In genomic region chr4:154201511-154201910, GRCm38 (mm10) we compare ENCODE assay signal across 27 mouse cellular contexts. TPM values are rescaled to one million over a fixed set of nuclear protein-coding genes. Genes with fewer than 3 reads are reported as not detected.
DNase-seq lines count a peak whose midpoint lies in the region; ATAC-seq lines count a peak whose summit lies in the region.
"Had no signal": no experiment of that assay in that cellular context is flagged by ENCODE, and none has a peak within 500 bp of the region (broad histone marks: within the 10 kb centered on the region; RNA-seq: fewer than 3 reads in every experiment).

No protein-coding gene starts in this region.

- H3K9me3 ChIP-seq in embryonic facial prominence, embryonic 13.5 days, result no peaks in the 10 kb centered on the region
- H3K9me3 ChIP-seq in embryonic facial prominence, embryonic 10.5 days, result no peaks in the 10 kb centered on the region
- no peaks in the 10 kb centered on the region for H3K9me3 ChIP-seq in hindbrain, embryonic 10.5 days
- H3K9me3 ChIP-seq in hindbrain, embryonic 16.5 days (ENCODE audit: control insufficient read depth, low read length), result no peaks in the 10 kb centered on the region
- H3K9me3 ChIP-seq: embryonic facial prominence, embryonic 12.5 days; forebrain, embryonic 12.5 days had no signal

- ATAC-seq in embryonic facial prominence, embryonic 13.5 days (ENCODE audit: insufficient number of reproducible peaks, insufficient read depth, low FRiP score, low TSS enrichment, low read depth), result no peak
- ATAC-seq in hindbrain, embryonic 16.5 days, result no peak
- ATAC-seq in cerebellum, adult (ENCODE audit: insufficient number of reproducible peaks, low FRiP score, low TSS enrichment), result no peak
- ATAC-seq: activated CD4-positive, CD25-positive, alpha-beta regulatory T cell, adult 4 months; CD4-positive, CD25-positive, alpha-beta regulatory T cell, adult 4 months; forebrain, embryonic 14.5 days; forebrain, embryonic 16.5 days; Patski had no signal

- peaks cover 38% of the 10 kb centered on the region for H3K4me1 ChIP-seq in embryonic facial prominence, embryonic 13.5 days
- H3K4me1 ChIP-seq in embryonic facial prominence, embryonic 10.5 days, result peaks cover 60% of the 10 kb centered on the region
- peaks cover 70% of the 10 kb centered on the region for H3K4me1 ChIP-seq in hindbrain, embryonic 10.5 days (replicated peaks)
- H3K4me1 ChIP-seq in hindbrain, embryonic 16.5 days (ENCODE audit: control insufficient read depth, insufficient read depth, low read depth, low read length), result peaks cover 7% of the 10 kb centered on the region; the same call in 1 of the 2 replicates

- no peaks in the 10 kb centered on the region for H3K27me3 ChIP-seq in embryonic facial prominence, embryonic 13.5 days
- H3K27me3 ChIP-seq in embryonic facial prominence, embryonic 10.5 days (replicated peaks; ENCODE audit: low read depth, poor library complexity, severe bottlenecking), result no peaks in the 10 kb centered on the region
- no peaks in the 10 kb centered on the region for H3K27me3 ChIP-seq in hindbrain, embryonic 10.5 days (ENCODE audit: insufficient read depth, poor library complexity, severe bottlenecking)
- no peaks in the 10 kb centered on the region for H3K27me3 ChIP-seq in hindbrain, embryonic 16.5 days (replicated peaks; ENCODE audit: control insufficient read depth, insufficient read depth, low read length)
- H3K27me3 ChIP-seq: embryonic facial prominence, embryonic 12.5 days; forebrain, embryonic 12.5 days; Patski had no signal

- no peak for DNase-seq in embryonic facial prominence, embryonic 10.5 days (ENCODE audit: low spot score)
- DNase-seq in hindbrain, embryonic 10.5 days (ENCODE audit: low spot score), result no peak
- DNase-seq in retina, embryonic 14.5 days (ENCODE audit: low spot score), result peak; percentile 69
- DNase-seq in left cerebral cortex, postnatal 25 days (ENCODE audit: low spot score in 2 of 2), result no peak
- DNase-seq: adrenal gland, adult 8-10 months; adrenal gland, postnatal 14 days; adrenal gland, postnatal 36 days; B cell, adult 2 months; cerebellum, adult 11 months; cerebellum, adult 18-20 months; cerebellum, adult 8-10 months; cerebellum, postnatal 14 days; cerebellum, postnatal 36 days; embryo, embryonic 11 days had no signal

- H3K9ac ChIP-seq in embryonic facial prominence, embryonic 13.5 days, result no peak overlapping the region
- no peak overlapping the region for H3K9ac ChIP-seq in hindbrain, embryonic 16.5 days (ENCODE audit: low read depth, low read length)
- H3K9ac ChIP-seq: embryonic facial prominence, embryonic 12.5 days; forebrain, embryonic 12.5 days had no signal

- H3K4me2 ChIP-seq in embryonic facial prominence, embryonic 13.5 days, result no peak overlapping the region
- H3K4me2 ChIP-seq in hindbrain, embryonic 16.5 days (ENCODE audit: low read length), result no peak overlapping the region
- H3K4me2 ChIP-seq: embryonic facial prominence, embryonic 12.5 days; forebrain, embryonic 12.5 days had no signal

- peak overlapping the region; percentile 11; the same call in 1 of the 2 replicates for H3K27ac ChIP-seq in embryonic facial prominence, embryonic 13.5 days
- no peak overlapping the region; the same call in 1 of the 2 replicates for H3K27ac ChIP-seq in embryonic facial prominence, embryonic 10.5 days (replicated peaks)
- H3K27ac ChIP-seq in hindbrain, embryonic 10.5 days, result 0 out of 2 replicates have a peak overlapping the region, but pooled peaks have one; percentile 30
- H3K27ac ChIP-seq in hindbrain, embryonic 16.5 days (ENCODE audit: low read depth, low read length), result no peak overlapping the region
- H3K27ac ChIP-seq: embryonic facial prominence, embryonic 12.5 days; forebrain, embryonic 12.5 days had no signal

- WGBS in embryonic facial prominence, embryonic 13.5 days, result 57% methylated on average over 5 of the region's 5 CpGs
- WGBS in embryonic facial prominence, embryonic 10.5 days, result 72% methylated on average over 5 of the region's 5 CpGs
- 70% methylated on average over 5 of the region's 5 CpGs for WGBS in hindbrain, embryonic 10.5 days
- WGBS in hindbrain, embryonic 16.5 days, result 41% methylated on average over 5 of the region's 5 CpGs

- no peak overlapping the region for H3K4me3 ChIP-seq in embryonic facial prominence, embryonic 13.5 days
- H3K4me3 ChIP-seq in embryonic facial prominence, embryonic 10.5 days, result no peak overlapping the region
- H3K4me3 ChIP-seq in hindbrain, embryonic 10.5 days, result no peak overlapping the region
- no peak overlapping the region for H3K4me3 ChIP-seq in hindbrain, embryonic 16.5 days (ENCODE audit: low read length)
- H3K4me3 ChIP-seq: embryonic facial prominence, embryonic 12.5 days; forebrain, embryonic 12.5 days had no signal

- H3K36me3 ChIP-seq in embryonic facial prominence, embryonic 13.5 days, result no peaks in the 10 kb centered on the region
- H3K36me3 ChIP-seq in embryonic facial prominence, embryonic 10.5 days (replicated peaks), result peaks cover 17% of the 10 kb centered on the region
- no peaks in the 10 kb centered on the region for H3K36me3 ChIP-seq in hindbrain, embryonic 10.5 days
- no peaks in the 10 kb centered on the region for H3K36me3 ChIP-seq in hindbrain, embryonic 16.5 days (ENCODE audit: control insufficient read depth, insufficient read depth, low read length)
- H3K36me3 ChIP-seq: embryonic facial prominence, embryonic 12.5 days; forebrain, embryonic 12.5 days; G1E had no signal

- intact Hi-C loops in left cerebral cortex, postnatal 25 days (cut with DNase I), result no loop called here

RNA-seq across cellular contexts. Expression of gene Megf6, which starts 31.0 kb away (rescaled TPM):
- polyA plus RNA-seq in embryonic facial prominence, embryonic 13.5 days (2015; fragmentation: Nextera tagmentation; extraction: Ambion mirVana), result 99.7 and 104 TPM in 2 replicates
- polyA plus RNA-seq in embryonic facial prominence, embryonic 10.5 days (2016; fragmentation: Nextera tagmentation; extraction: Ambion mirVana), result 37.9 and 38.7 TPM in 2 replicates
- polyA plus RNA-seq in hindbrain, embryonic 10.5 days (2016; fragmentation: Nextera tagmentation; extraction: Ambion mirVana), result 28.2 and 29.2 TPM in 2 replicates
- polyA plus RNA-seq in hindbrain, embryonic 16.5 days (2015; fragmentation: Nextera tagmentation; extraction: Ambion mirVana), result 10.3 and 11.0 TPM in 2 replicates
- 1 to 10 TPM; 3.6 to 5.8 TPM for total RNA-seq in left cerebral cortex, postnatal 25 days (2021)
- total RNA-seq: CH12.LX; common myeloid progenitor, adult 5-6 weeks had no signal
- polyA plus RNA-seq: activated CD4-positive, CD25-positive, alpha-beta regulatory T cell, adult 4 months; CD4-positive, CD25-positive, alpha-beta regulatory T cell, adult 4 months had no signal

RNA-seq across cellular contexts. Expression of gene Tprgl, which starts 41.0 kb away (rescaled TPM):
- polyA plus RNA-seq in embryonic facial prominence, embryonic 13.5 days (2015; fragmentation: Nextera tagmentation; extraction: Ambion mirVana), result 129 and 140 TPM in 2 replicates
- polyA plus RNA-seq in embryonic facial prominence, embryonic 10.5 days (2016; fragmentation: Nextera tagmentation; extraction: Ambion mirVana), result 108 and 115 TPM in 2 replicates
- polyA plus RNA-seq in hindbrain, embryonic 10.5 days (2016; fragmentation: Nextera tagmentation; extraction: Ambion mirVana), result 122 and 150 TPM in 2 replicates
- polyA plus RNA-seq in hindbrain, embryonic 16.5 days (2015; fragmentation: Nextera tagmentation; extraction: Ambion mirVana), result 227 and 242 TPM in 2 replicates
- 100 to 1,000 TPM; 151 to 153 TPM for total RNA-seq in left cerebral cortex, postnatal 25 days (2021)

RNA-seq across cellular contexts. Expression of gene Wrap73, which starts 59.3 kb away (rescaled TPM):
- polyA plus RNA-seq in embryonic facial prominence, embryonic 13.5 days (2015; fragmentation: Nextera tagmentation; extraction: Ambion mirVana), result 44.1 and 44.9 TPM in 2 replicates
- 45.5 and 50.1 TPM in 2 replicates for polyA plus RNA-seq in embryonic facial prominence, embryonic 10.5 days (2016; fragmentation: Nextera tagmentation; extraction: Ambion mirVana)
- 44.3 and 52.6 TPM in 2 replicates for polyA plus RNA-seq in hindbrain, embryonic 10.5 days (2016; fragmentation: Nextera tagmentation; extraction: Ambion mirVana)
- 45.2 and 45.4 TPM in 2 replicates for polyA plus RNA-seq in hindbrain, embryonic 16.5 days (2015; fragmentation: Nextera tagmentation; extraction: Ambion mirVana)
- 10 to 100 TPM; 30.7 to 34.8 TPM for total RNA-seq in left cerebral cortex, postnatal 25 days (2021)

Comparison
In these comparisons a context has a peak if more than half of its experiments do, and no peak if none do; other contexts are left out.
1. H3K27ac ChIP-seq: peak in embryonic facial prominence, embryonic 13.5 days (single experiment) and hindbrain, embryonic 10.5 days (single experiment); none in embryonic facial prominence, embryonic 10.5 days (single experiment) and hindbrain, embryonic 16.5 days (single experiment).